ENCODE assay signal across 22 mouse cellular contexts in genomic region chr4:43424072-43424471, GRCm38 (mm10). TPM values are rescaled to one million over a fixed set of nuclear protein-coding genes. Genes with fewer than 3 reads are reported as not detected.
"Had no signal": no experiment of that assay in that cellular context is flagged by ENCODE, and none has a peak within 500 bp of the region (broad histone marks: within the 10 kb centered on the region; RNA-seq: fewer than 3 reads in every experiment).

No protein-coding gene starts in this region.

- H3K27ac ChIP-seq: neural tube, embryonic 13.5 days; neural tube, embryonic 15.5 days; stomach, embryonic 15.5 days; stomach, postnatal 0 days had no signal

- H3K4me3 ChIP-seq: neural tube, embryonic 13.5 days; neural tube, embryonic 15.5 days; stomach, embryonic 15.5 days had no signal

- DNase-seq: retina, postnatal 1 day; right cerebral cortex, adult 18-20 months; right cerebral cortex, postnatal 14 days; right cerebral cortex, postnatal 25 days; right cerebral cortex, postnatal 4 days; spleen, adult 18-20 months; thymus, adult 18-20 months; thymus, adult 2 months; thymus, postnatal 14 days; thymus, postnatal 25 days; thymus, postnatal 36 days; thymus, postnatal 4 days had no signal

- H3K9ac ChIP-seq: neural tube, embryonic 13.5 days; neural tube, embryonic 15.5 days; stomach, embryonic 15.5 days had no signal

RNA-seq across cellular contexts. Expression of gene Fam166b, which starts 4.9 kb away (rescaled TPM):
- total RNA-seq: neutrophil, adult 5-6 weeks had no signal
- polyA plus RNA-seq: spleen, adult 2 months; stomach, embryonic 16.5 days had no signal

RNA-seq across cellular contexts. Expression of gene Sit1, which starts 59.5 kb away (rescaled TPM):
- polyA plus RNA-seq: neural tube, embryonic 13.5 days; neural tube, embryonic 14.5 days; neural tube, embryonic 15.5 days; stomach, embryonic 14.5 days; stomach, embryonic 15.5 days; stomach, embryonic 16.5 days; stomach, postnatal 0 days; testis, adult 2 months had no signal
